Mouse (Mus musculus) heart, embryonic 13.5 days (tissue): ENCODE results near the gene Fabp2. TPM values are rescaled to one million over a fixed set of nuclear protein-coding genes. Genes with fewer than 3 reads are reported as not detected.

Experiments
- polyA plus RNA-seq: library from polyadenylated mRNA; unstranded; fragments of >200 nt; fragmentation: Nextera tagmentation; extraction: Ambion mirVana; gene quantifications from 2 replicates; pipeline ENCODE4 v1.2.1, GENCODE M21; 2015

Gene Fabp2
- polyA plus RNA-seq, 1 experiment from 2014 or later, result not detected

Other genes starting within 250 kb of the Fabp2 start
- gene Pde5a, start 166.1 kb upstream of the Fabp2 start, polyA plus RNA-seq, result 3.0 and 3.2 TPM in 2 replicates
- not detected in 2 replicates for gene Gm10959, start 24.3 kb downstream of the Fabp2 start, polyA plus RNA-seq
- 113 and 122 TPM in 2 replicates for gene 1810037I17Rik, start 29.1 kb downstream of the Fabp2 start, polyA plus RNA-seq
- gene Usp53, start 89.4 kb downstream of the Fabp2 start, polyA plus RNA-seq, result 6.6 and 8.2 TPM in 2 replicates
- 166 and 204 TPM in 2 replicates for gene Myoz2, start 139.9 kb downstream of the Fabp2 start, polyA plus RNA-seq